Mouse (Mus musculus): ENCODE measurements at regions not wholly inside any gene's neighbourhood (a gene's known extent, or its start where the extent isn't known, plus 50 kb on each side); places are given as distances from the start of the nearest gene placed in this dataset.

GRCm38 (mm10) chrX:21293666-21294065 is 118.2 kb upstream of the Gm21876 start:
- DNase-seq (ENCODE audit: extremely low spot score in 1 of 2, low spot score in 2 of 2), result peak in 1 of 2 experiments; percentile 31

GRCm38 (mm10) chrX:21295460-21295859 is 120.0 kb upstream of the Gm21876 start:
- no peak for DNase-seq (ENCODE audit: extremely low spot score in 1 of 2, low spot score in 2 of 2)
- intact Hi-C loops (cut with DNase I), result no loop called here

More at GRCm38 (mm10) chrX:21293666-21294065, 118.2 kb upstream of the Gm21876 start:
- intact Hi-C loops (cut with DNase I), result no loop called here

- intact Hi-C loops (cut with DNase I), result no loop called here
- DNase-seq (ENCODE audit: extremely low spot score in 1 of 2, low spot score in 2 of 2), result no peak
Measured at GRCm38 (mm10) chrX:21297349-21297748, 121.9 kb upstream of the Gm21876 start.

- intact Hi-C loops (cut with DNase I), result no loop called here
- DNase-seq (ENCODE audit: extremely low spot score in 1 of 2, low spot score in 2 of 2), result peak in 1 of 2 experiments; percentile 22
Measured at GRCm38 (mm10) chrX:21334499-21335032, 149.8 kb upstream of the Agtr2 start.

GRCm38 (mm10) chrX:21344397-21344796 is 139.9 kb upstream of the Agtr2 start:
- intact Hi-C loops (cut with DNase I), result no loop called here
- no peak for DNase-seq (ENCODE audit: extremely low spot score in 1 of 2, low spot score in 2 of 2)

- intact Hi-C loops (cut with DNase I), result no loop called here
- no peak for DNase-seq (ENCODE audit: extremely low spot score in 1 of 2, low spot score in 2 of 2)
Measured at GRCm38 (mm10) chrX:21350503-21350902, 133.8 kb upstream of the Agtr2 start.

GRCm38 (mm10) chrX:21352350-21352749 is 132.0 kb upstream of the Agtr2 start:
- intact Hi-C loops (cut with DNase I), result no loop called here
- DNase-seq (ENCODE audit: extremely low spot score in 1 of 2, low spot score in 2 of 2), result no peak

GRCm38 (mm10) chrX:21360771-21361667 is 123.3 kb upstream of the Agtr2 start:
- intact Hi-C loops (cut with DNase I), result no loop called here
- DNase-seq (ENCODE audit: extremely low spot score in 1 of 2, low spot score in 2 of 2), result peak; percentile 51 to 61

- no peak for DNase-seq (ENCODE audit: extremely low spot score in 1 of 2, low spot score in 2 of 2)
- intact Hi-C loops (cut with DNase I), result loop anchor here (10.0 kb wide), 1 partner anchor 1910 kb away; no protein-coding TSS in a partner anchor
Measured at GRCm38 (mm10) chrX:21385221-21385620, 99.1 kb upstream of the Agtr2 start.

GRCm38 (mm10) chrX:21389992-21390391 is 94.4 kb upstream of the Agtr2 start:
- intact Hi-C loops (cut with DNase I), result loop anchor here (10.0 kb wide), 1 partner anchor 1905 kb away; no protein-coding TSS in a partner anchor
- DNase-seq (ENCODE audit: extremely low spot score in 1 of 2, low spot score in 2 of 2), result no peak

GRCm38 (mm10) chrX:21393212-21393611 is 91.1 kb upstream of the Agtr2 start:
- intact Hi-C loops (cut with DNase I), result no loop called here
- DNase-seq (ENCODE audit: extremely low spot score in 1 of 2, low spot score in 2 of 2), result peak in 1 of 2 experiments; percentile 22

- no peak for DNase-seq (ENCODE audit: extremely low spot score in 1 of 2, low spot score in 2 of 2)
- intact Hi-C loops (cut with DNase I), result no loop called here
Measured at GRCm38 (mm10) chrX:21424797-21425196, 59.5 kb upstream of the Agtr2 start.

GRCm38 (mm10) chrX:21428081-21428480 is 56.3 kb upstream of the Agtr2 start:
- DNase-seq (ENCODE audit: extremely low spot score in 1 of 2, low spot score in 2 of 2), result no peak
- intact Hi-C loops (cut with DNase I), result no loop called here

GRCm38 (mm10) chrX:21433501-21433900 is 50.8 kb upstream of the Agtr2 start:
- DNase-seq (ENCODE audit: extremely low spot score in 1 of 2, low spot score in 2 of 2), result no peak
- intact Hi-C loops (cut with DNase I), result no loop called here
